Mouse (Mus musculus): Measurements from ENCODE around the gene Slc35b1. TPM values are rescaled to one million over a fixed set of nuclear protein-coding genes. Genes with fewer than 3 reads are reported as not detected.

Gene Slc35b1
- polyA plus RNA-seq, 1 experiment: 258 TPM

DNA sequence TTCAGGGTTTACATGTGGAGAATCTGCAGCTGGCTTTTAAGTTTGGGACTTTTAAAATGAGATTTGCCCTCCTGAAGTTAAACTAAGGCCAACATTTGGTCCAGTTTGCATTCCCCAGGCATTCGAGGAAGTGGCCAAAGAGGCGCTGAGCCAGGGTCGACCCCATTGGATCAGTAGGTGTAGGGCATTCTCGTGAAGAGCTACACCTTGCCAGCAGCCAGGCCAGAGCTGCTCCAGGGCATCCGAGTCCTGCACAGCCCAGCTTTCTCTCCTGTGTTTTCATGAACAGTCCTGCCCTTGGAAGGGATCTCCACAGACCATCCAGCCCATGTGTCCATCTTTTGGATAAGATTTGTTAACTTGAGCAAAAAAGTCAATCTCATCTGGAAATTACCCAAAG is 20.1 kb upstream of the Slc35b1 start:
- WGBS: 70% methylated on average over 5 of the region's 5 CpGs

DNA sequence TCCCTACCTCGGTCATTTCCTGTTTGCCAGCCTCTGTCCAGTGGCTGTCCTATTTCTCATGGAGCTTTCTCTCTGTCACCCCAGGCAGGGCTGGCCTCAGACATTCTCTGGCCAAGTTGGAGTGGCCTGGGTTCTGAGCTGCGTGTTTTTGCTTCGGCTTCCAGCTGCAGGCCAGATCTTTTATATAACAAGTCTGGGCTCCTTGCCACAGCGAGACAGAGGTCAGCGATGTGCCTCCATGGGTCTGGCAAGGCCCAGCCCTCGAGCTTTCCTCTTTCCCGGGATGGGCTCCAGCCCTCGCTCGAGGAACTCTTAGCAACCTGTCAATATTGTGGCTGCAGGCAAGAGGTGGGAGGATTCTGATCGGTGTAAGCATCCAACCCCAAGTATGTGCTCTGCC is 18.9 kb upstream of the Slc35b1 start:
- no peak for DNase-seq (ENCODE audit: low read depth, low spot score)
- 53% methylated on average over 10 of the region's 10 CpGs for WGBS

More for the DNA sequence above, 20.1 kb upstream of the Slc35b1 start:
- DNase-seq (ENCODE audit: low read depth, low spot score): no peak

DNA sequence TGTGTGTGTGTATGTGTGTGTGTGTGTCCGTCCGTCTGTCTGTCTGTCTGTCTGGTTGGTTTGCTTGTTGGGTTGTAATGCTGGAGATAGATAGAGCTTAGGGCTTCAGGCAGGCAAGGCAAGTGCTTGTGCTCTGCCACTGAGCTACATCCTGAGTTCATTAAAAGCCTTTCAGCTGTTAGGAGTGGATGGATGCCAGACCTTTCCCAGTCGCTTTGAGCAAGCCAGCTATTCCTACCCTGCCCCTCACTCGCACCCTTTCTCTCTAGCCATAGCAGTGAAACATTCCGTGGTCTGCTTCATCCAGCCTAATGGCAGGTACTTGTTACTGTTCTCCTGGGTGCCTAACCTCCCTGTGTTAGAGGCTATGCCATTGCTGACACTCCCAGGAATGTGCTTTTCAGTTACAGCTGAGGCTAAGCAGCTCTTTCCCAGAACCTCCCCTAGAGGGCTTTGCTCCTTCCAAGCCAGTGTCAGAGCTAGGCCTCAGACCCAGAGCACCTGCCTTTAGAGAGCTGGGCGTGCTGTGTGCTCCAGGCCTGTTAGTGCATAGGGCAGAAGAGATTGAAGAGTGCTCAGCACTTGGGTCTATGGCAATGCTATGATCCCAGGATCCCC is 18.1 kb upstream of the Slc35b1 start:
- WGBS: 65% methylated on average over 6 of the region's 6 CpGs
- no peak for DNase-seq (ENCODE audit: low read depth, low spot score)

DNA sequence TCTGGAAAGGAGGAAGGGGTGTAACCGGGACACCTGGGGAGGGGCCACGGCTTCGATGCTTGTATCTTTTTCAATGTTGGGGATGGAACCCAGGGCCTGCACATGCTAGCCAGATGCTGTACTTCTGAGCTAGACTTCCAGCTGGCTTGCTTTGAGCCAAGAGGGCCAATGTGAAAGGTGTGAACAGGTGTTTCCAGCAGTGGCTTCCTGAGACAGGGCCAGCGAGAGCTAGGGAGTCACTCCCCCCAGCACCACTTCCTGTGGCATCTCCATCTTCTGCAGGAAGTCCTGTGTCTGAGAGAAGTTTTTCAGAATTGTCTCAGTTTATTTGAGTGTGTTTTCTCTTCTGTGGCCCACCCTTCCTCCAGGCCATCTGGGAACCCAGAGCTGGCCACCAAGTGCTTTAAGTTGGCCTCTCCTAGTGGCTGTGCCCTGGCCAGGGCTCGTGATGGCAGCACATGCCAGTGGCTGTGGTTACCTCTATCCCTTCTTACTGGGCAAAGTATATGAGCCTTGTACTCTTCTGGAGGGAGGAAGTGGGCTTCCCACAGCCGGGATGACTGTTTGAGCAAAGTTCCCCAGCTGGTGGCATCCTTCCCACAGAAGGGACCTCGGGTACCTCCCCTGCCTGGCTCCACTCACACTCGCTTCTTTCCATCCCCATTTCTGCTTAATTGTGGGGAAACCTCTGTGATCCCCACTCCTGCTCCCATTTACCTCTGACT is 17.3 kb upstream of the Slc35b1 start:
- DNase-seq (ENCODE audit: low read depth, low spot score): no peak
- 73% methylated on average over 8 of the region's 8 CpGs for WGBS

DNA sequence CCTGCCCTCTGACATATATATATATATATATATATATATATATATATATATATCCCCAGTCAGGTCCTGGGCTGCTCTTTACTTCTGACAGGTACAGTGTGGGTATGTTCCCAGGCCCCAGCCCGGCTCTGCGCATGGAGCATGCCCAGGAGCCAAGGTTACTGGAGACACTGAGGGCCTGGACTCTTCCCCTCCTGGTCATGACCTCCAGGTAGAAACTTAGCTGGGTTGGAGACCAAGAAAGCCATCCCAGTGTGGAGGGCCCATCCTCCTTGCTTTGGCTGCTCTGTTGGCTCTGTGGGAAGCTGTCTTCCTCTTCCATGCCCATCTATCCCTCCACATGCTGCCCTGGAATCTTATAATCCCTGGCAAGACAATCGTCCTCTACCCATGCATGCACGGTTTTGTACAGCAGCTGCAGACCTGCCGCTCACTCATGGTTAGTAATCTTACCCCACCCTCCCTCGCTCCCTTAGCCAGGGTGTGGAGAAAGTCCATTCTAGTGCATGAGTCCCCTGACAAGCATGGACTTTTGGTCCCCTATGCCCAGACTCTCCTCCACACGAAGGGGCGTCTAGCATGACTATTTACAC is 16.2 kb upstream of the Slc35b1 start:
- no peak for DNase-seq (ENCODE audit: low read depth, low spot score)
- WGBS: 82% methylated on average over 8 of the region's 8 CpGs

DNA sequence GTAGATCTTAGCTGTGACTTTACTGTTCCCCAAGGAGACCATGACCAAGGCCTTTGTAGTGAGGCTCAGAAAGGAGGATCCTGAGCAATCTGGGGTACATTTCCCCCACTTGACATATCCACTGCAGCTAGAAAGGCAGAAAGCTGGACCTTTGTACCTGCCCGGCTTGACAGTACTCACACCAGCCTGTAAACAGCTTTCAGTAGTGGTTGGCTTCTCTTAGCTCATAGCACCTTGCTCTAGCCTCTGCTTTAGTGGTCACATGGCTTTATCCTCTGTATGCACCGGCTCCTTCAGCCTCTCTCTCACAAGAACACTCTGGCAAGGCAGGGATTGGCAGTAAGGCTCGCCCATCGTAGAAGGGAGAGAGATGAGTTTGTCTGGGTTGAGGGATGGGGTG is 15.6 kb upstream of the Slc35b1 start:
- no peak for DNase-seq (ENCODE audit: low read depth, low spot score)
- 78% methylated on average over 4 of the region's 4 CpGs for WGBS

DNA sequence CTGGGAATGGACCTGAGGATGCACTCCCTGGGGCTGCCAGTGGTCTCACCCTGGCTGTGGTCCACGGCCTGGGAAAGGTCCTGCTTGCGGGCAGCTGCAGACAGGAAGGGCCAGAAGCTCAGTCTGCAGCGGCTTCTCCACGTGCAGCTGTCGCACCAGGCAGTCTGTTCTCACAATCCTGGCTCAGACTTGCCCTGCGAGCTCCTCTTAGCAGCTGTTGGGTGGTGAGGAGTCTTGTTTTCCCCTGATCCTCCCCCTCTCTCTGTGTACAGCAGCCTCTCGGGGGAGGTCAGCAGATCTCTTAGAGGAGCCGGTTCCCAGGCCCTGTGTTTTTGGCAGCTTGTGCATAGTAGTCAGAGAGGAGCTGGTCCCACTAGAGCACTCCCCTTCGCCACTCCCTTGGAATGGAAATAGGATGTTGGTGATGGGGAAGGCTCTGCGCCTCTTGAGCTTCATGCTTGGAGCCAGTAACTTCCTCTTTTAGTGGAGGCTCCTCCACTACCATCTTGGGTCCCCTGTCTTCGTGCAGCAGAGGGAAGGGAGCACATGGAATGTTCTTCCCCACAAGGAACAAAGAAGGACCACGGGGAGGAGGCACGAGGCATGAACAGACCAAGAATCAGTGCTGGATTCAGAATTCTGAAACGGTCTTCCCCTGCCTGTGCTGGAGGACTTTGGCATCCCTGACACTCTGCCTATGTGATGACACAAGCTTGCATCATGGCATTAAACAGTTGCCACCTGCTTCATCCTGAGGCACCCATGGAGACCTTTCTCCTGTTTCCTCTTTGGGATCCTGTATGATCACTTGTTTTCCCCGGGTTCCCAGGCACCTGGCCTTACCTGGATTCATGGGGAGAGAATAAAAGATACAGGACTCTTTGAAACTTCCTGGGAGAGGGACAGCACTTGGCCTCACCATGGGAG is 14.3 kb upstream of the Slc35b1 start:
- WGBS: 54% methylated on average over 15 of the region's 15 CpGs
- DNase-seq (ENCODE audit: low read depth, low spot score): no peak

DNA sequence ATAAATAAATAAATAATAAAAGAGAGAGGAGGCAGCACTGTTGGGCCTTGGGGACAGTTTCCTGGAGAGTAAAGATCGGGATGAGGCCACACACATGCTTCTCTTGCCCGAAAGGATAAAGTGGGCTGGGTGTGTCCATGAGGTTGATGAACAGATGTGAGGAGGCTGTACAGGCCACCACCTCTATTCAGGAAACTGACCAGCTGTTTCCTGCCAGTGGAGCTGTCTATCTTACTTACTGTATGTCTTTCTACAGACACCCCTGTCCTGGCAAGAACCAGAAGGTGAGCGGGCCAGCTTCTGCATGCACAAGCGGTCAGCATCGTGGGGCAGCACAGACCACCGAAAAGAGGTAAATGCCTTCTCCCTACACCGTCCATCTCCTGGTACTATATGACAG is 13.3 kb upstream of the Slc35b1 start:
- DNase-seq (ENCODE audit: low read depth, low spot score): no peak
- 85% methylated on average over 7 of the region's 7 CpGs for WGBS

DNA sequence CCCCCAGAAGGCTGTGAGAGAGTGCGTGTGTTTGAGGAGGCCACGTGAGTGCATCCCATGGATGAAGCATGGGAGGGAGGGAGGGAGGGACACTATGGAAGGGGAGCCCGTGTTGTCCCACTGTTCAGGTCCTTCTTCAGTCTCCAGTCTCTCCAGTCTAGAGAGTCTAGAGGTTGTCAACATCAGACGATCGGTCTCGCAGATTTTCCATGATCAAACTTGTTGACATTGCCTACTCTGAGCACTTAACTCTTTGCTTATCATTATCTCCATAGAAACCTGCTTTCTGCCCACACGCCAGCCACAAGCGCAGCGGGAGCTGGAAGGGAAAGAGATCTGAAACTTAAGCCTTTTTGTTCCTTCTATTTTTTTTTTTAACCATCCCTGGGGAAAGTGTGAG is 5.6 kb upstream of the Slc35b1 start:
- 66% methylated on average over 9 of the region's 9 CpGs for WGBS
- no peak for DNase-seq (ENCODE audit: low read depth, low spot score)

DNA sequence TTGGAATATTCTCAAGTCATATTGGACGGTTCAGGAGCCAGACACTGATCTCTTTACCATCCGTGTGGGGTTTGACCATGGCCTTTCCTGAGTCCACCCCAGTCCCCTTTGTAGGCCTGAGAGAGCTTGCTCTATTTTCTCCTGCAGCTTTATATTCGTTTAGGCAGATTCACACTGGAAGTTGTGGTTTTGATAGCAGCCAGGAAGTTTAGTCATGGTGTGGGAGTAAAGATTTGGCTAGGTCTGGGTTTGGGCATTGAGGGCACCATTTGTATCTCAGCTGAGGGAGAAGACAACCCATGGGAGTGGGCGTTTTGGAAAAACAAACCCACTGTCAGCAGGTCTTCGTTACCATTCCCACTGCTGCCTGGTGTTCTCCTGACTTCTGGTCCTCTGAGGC is 4.9 kb upstream of the Slc35b1 start:
- no peak for DNase-seq (ENCODE audit: low read depth, low spot score)
- WGBS: 75% methylated on average over 5 of the region's 5 CpGs

DNA sequence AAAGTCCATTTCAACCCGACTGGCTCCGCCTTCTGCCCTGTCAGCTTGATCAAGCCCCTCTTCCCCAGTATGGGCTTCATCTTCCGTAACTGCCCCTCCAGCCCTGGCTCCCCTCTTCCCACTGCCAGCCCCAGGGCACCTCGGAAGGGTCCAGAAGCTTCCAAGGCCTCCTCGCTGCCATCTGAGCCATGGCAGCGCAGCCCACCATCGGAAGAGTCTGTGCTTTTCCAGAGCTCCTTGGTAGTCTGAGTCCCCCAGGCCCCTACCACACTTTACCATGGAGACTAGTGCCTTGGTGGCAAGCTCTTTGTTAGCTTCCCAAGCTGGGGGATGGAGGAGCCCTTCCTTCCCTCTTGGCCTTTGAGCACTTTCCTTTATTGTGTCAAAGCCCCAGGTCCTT is 3.8 kb upstream of the Slc35b1 start:
- WGBS: 82% methylated on average over 7 of the region's 7 CpGs
- no peak for DNase-seq (ENCODE audit: low read depth, low spot score)

DNA sequence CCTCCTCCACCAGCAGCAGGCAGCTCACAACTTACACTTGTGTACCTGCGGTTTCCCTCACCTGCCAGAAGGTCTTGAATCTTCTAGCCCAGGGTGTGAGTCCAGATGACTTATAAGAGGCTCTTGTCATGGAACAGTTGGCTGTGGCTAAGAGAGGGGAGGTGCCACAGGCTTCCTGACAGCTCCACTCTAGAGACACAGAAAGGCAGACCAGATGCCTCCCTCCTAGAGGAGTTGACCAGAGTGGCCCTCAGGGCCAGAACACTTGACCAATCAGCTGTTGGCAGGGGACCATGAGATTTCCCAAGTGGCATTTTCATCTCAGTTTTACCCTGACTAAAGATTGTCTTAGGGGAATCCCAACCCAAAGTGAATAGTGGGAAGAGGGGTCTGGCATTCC is 3.3 kb upstream of the Slc35b1 start:
- DNase-seq (ENCODE audit: low read depth, low spot score): no peak
- WGBS: 97% methylated on average over 1 of the region's 1 CpGs

DNA sequence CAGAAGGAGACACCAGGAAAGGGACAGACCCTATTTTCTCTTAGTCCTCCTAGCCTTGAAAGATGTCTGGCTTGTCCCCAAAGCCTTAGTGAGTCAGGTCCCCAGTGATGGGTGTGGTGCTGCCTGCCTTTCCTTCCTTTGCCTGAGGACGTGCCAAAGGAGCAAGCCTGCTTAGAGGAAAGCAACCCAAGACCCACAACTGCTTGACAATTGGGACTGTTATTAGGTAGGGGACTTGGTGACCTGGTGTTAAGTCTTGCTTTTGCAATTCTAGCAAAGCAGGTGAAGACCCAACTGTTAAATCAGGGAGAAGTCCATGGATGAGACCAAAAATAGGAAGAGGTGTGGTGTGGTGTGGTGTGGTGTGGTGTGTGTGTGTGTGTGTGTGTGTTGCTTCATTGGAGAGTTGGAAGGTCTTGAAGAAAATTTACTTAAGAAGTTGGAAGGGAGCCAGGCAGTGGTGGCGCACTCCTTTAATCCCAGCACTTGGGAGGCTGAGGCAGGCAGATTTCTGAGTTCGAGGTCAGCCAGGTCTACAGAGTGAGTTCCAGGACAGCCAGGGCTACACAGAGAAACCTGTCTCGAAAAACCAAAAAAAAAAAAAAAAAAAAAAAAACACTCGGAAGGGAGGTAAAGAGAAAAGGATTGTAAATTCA is 1.0 kb upstream of the Slc35b1 start:
- 80% methylated on average over 5 of the region's 5 CpGs for WGBS

DNA sequence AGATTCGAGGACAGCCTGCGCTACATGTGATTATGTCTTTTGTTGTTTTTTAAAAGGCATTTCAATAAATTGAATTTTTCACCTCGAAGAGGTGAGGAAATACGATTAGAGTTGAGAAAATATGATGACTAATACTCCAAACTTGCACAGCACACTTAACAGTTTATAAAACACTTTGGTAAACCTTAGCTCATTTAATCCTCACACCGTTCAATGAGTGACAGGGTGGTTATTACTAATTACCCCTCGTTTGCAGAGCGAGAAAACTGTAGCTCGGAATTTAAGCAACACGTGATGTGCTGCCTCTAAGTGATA is 531 bp upstream of the Slc35b1 start:
- DNase-seq (ENCODE audit: low read depth, low spot score): no peak
- 32% methylated on average over 9 of the region's 9 CpGs for WGBS

More for the DNA sequence above, 1.0 kb upstream of the Slc35b1 start:
- no peak for DNase-seq (ENCODE audit: low read depth, low spot score)

DNA sequence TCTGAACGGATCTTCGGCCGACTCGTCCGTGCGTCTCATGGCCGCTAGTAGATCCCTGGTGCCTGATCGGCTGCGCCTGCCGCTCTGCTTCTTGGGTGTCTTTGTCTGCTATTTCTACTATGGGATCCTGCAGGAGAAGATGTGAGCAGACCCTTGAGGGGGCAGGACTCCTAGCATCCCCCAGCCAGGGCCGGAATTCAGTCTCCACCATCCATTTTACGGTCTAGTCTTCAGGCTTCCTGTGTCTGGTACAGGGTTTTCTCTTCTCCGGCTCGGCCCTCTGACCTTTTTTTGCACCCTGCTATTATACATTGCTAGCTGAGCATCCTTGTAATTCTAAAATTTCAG is 455 bp downstream of the Slc35b1 start:
- no peak for DNase-seq (ENCODE audit: low read depth, low spot score)
- 0% methylated on average over 14 of the region's 14 CpGs for WGBS

DNA sequence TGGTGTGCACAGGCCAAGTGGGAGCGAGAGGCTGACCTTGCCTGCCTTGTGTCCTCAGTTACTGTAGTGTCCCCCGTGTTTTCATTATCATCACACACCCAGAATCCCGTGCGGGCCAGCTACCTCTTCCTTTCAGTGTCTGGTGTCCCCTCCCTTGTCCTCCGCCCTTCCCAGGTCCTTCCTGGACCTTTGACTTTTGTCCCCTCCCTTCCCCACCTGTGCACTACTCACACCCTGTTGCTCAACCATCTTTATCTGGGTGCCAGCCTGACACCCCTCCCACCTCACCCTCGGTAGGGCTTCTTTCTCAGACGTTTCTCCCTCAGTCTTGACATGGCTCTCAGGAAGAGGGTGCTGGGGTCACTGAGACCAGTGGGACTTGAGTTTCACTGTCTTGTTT is 2.9 kb downstream of the Slc35b1 start:
- no peak for DNase-seq (ENCODE audit: low read depth, low spot score)
- whole genome bisulfite sequencing: 46% methylated on average over 7 of the region's 7 CpGs

DNA sequence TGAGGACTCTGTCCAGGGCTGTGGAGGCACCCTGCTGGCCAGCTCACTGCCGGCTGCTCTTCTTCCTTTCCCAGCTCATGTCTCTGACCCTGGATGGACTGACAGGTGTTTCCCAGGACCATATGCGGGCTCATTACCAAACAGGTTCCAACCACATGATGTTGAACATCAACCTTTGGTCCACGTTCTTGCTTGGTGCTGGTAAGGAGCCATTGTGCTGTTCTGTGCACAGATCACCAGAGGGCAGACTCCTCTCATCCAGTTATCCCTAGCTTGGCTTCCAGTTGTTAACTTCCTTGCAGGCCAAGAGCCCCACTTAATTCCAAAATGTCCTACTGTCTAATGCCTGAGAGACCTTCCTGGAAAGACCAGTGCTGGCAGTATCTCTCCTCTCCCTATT is 4.5 kb downstream of the Slc35b1 start:
- DNase-seq (ENCODE audit: low read depth, low spot score): no peak
- WGBS: 42% methylated on average over 3 of the region's 3 CpGs

DNA sequence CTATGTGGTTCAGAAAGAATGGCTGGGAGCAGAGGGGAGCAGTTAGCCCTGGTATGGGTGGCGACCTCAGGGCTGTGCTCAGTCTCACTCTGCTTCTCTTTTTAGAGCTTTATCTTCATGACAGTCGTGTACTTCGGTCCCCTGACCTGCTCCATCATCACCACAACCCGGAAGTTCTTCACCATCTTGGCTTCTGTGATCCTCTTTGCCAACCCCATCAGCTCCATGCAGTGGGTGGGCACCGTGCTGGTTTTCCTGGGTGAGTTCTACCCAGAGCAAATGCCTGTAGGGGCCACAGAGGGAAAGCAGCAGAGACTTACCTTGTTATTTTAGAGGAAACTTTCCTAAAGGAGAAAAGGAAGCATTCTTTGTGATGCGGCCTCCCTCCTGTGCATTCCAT is 5.9 kb downstream of the Slc35b1 start:
- no peak for DNase-seq (ENCODE audit: low read depth, low spot score)
- WGBS: 89% methylated on average over 6 of the region's 6 CpGs

DNA sequence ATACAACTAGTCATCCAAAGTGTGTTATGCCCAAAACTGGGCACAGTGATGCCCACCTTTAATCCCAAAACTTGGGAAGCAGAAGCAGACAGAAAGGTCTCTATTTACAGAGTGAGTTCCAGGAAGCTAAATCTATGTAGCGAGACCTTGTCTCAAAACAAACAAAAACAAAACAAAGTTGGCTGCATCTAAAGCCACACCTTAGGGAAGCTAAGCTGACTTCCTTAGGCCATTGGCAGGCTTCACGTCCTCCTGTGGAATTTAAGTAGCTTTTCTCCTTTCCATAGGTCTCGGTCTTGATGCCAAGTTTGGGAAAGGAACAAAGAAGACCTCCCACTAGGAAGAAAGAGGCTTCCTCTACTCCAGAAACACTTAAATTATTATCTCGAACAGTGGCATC is 6.7 kb downstream of the Slc35b1 start:
- DNase-seq (ENCODE audit: low read depth, low spot score): no peak
- 70% methylated on average over 4 of the region's 4 CpGs for WGBS

DNA sequence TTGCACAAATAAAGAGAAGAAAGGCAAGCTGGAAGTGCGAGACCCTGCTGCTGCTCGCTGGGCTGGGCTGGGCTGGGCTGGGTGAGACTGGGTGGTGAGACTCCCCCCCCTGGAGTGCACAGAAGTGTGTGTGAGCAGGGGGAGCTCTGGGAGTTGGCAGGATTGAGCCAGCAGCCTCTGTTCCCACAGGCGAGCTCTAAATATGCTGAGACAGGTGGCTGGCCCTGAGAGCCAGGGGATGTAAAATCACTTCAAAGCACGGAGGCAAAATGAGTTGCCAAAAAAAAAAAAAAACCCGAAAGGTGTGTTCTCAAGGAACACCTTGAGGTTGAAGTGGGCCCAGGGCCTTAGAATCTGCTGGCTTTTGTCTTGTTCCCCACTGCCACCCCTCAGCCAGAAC is 7.3 kb downstream of the Slc35b1 start:
- DNase-seq (ENCODE audit: low read depth, low spot score): no peak
- whole genome bisulfite sequencing: 71% methylated on average over 5 of the region's 5 CpGs
